Mouse (Mus musculus) heart, adult 11 months (tissue): ENCODE results near the gene Rhbdf2.

Experiments
- DNase-seq: peaks from one replicate; pipeline ENCODE4 v3.0.0; 2022

The Rhbdf2 gene

GRCm38 (mm10) chr11:116585682-116586081 lies 41.1 kb downstream of the Rhbdf2 start:
- no peak for DNase-seq

GRCm38 (mm10) chr11:116581376-116581814 lies 45.4 kb downstream of the Rhbdf2 start, which contains the start of gene Ube2o:
Gene Ube2o (minus strand): TSS chr11:116581447.
- DNase-seq: peak; percentile 99

GRCm38 (mm10) chr11:116580711-116581375 lies 46.0 kb downstream of the Rhbdf2 start:
- no peak for DNase-seq

GRCm38 (mm10) chr11:116580031-116580652 lies 46.7 kb downstream of the Rhbdf2 start:
- no peak for DNase-seq

GRCm38 (mm10) chr11:116579280-116579679 lies 47.5 kb downstream of the Rhbdf2 start:
- DNase-seq: no peak

- no peak for DNase-seq
Observed at GRCm38 (mm10) chr11:116575396-116575795, 51.4 kb downstream of the Rhbdf2 start.

- no peak for DNase-seq
Observed at GRCm38 (mm10) chr11:116574982-116575381, 51.8 kb downstream of the Rhbdf2 start.

GRCm38 (mm10) chr11:116574486-116574885 lies 52.3 kb downstream of the Rhbdf2 start:
- no peak for DNase-seq

- peak; percentile 95 for DNase-seq
Observed at GRCm38 (mm10) chr11:116572756-116573543, 53.9 kb downstream of the Rhbdf2 start.

GRCm38 (mm10) chr11:116571767-116572679 lies 54.8 kb downstream of the Rhbdf2 start:
- DNase-seq: peak; percentile 95

GRCm38 (mm10) chr11:116570821-116571220 lies 56.0 kb downstream of the Rhbdf2 start:
- no peak for DNase-seq

- DNase-seq: peak; percentile 92
Observed at GRCm38 (mm10) chr11:116567531-116567930, 59.3 kb downstream of the Rhbdf2 start.

GRCm38 (mm10) chr11:116565283-116566041 lies 61.4 kb downstream of the Rhbdf2 start:
- no peak for DNase-seq

- DNase-seq: peak; percentile 93
Observed at GRCm38 (mm10) chr11:116556308-116556707, 70.5 kb downstream of the Rhbdf2 start.

- DNase-seq: no peak
Observed at GRCm38 (mm10) chr11:116555572-116555971, 71.2 kb downstream of the Rhbdf2 start.

- DNase-seq: peak; percentile 91
Observed at GRCm38 (mm10) chr11:116554171-116554878, 72.5 kb downstream of the Rhbdf2 start.

- no peak for DNase-seq
Observed at GRCm38 (mm10) chr11:116552194-116552593, 74.6 kb downstream of the Rhbdf2 start.

- DNase-seq: no peak
Observed at GRCm38 (mm10) chr11:116550748-116551147, 76.1 kb downstream of the Rhbdf2 start.

GRCm38 (mm10) chr11:116549273-116550038 lies 77.4 kb downstream of the Rhbdf2 start:
- no peak for DNase-seq

GRCm38 (mm10) chr11:116548780-116549179 lies 78.0 kb downstream of the Rhbdf2 start:
- DNase-seq: peak; percentile 91
